Mouse (Mus musculus) midbrain, postnatal 0 days (tissue): ENCODE measurements around the gene Pde10a. TPM values are rescaled to one million over a fixed set of nuclear protein-coding genes. Genes with fewer than 3 reads are reported as not detected.

Experiments used
- ATAC-seq: fragments of 200-750 bp; cut with Nextera tagmentation; 2 replicates; pipeline ENCODE4 v1.8.0; 2017; ENCODE audit warnings: moderate number of reproducible peaks, mild to moderate bottlenecking, moderate TSS enrichment, moderate library complexity; ENCODE audit not compliant: low FRiP score
- DNase-seq: peaks from one replicate; pipeline ENCODE4 v3.0.0-alpha.2; 2015; ENCODE audit warnings: low spot score
- H3K27ac ChIP-seq: fragments of 300-500 bp; sonication (generic); 2 replicates; pipeline ENCODE4 v1.5.1; 2014; ENCODE audit warnings: low read depth, mild to moderate bottlenecking, low read length, mixed read lengths
- H3K27me3 ChIP-seq: fragments of 300-500 bp; sonication (generic); 2 replicates; pipeline ENCODE4 v1.6.1; 2014; ENCODE audit warnings: low read length, control low read depth, mixed read lengths; ENCODE audit not compliant: insufficient read depth
- H3K36me3 ChIP-seq: fragments of 300-500 bp; sonication (generic); 2 replicates; pipeline ENCODE4 v1.6.1; 2014; ENCODE audit warnings: low read length, control low read depth, mixed read lengths; ENCODE audit not compliant: insufficient read depth
- H3K4me1 ChIP-seq: fragments of 300-500 bp; sonication (generic); 2 replicates; pipeline ENCODE4 v1.6.1; 2014; ENCODE audit warnings: mild to moderate bottlenecking, control low read depth, antibody characterized with exemption, low read length, mixed read lengths; ENCODE audit not compliant: insufficient read depth
- H3K4me2 ChIP-seq: fragments of 300-500 bp; sonication (generic); 2 replicates; pipeline ENCODE4 v1.6.1; 2014; ENCODE audit warnings: low read depth, mild to moderate bottlenecking, low read length, mixed read lengths; ENCODE audit not compliant: poor library complexity, severe bottlenecking
- H3K4me3 ChIP-seq: fragments of 300-500 bp; sonication (generic); 2 replicates; pipeline ENCODE4 v1.5.1; 2014; ENCODE audit warnings: low read depth, mild to moderate bottlenecking, low read length, moderate library complexity
- H3K9ac ChIP-seq: fragments of 300-500 bp; sonication (generic); replicated peaks from 2 replicates; pipeline ENCODE4 v1.6.1; 2014; ENCODE audit warnings: mild to moderate bottlenecking, low read length, moderate library complexity, mixed read lengths; ENCODE audit not compliant: poor library complexity, severe bottlenecking
- H3K9me3 ChIP-seq: fragments of 300-500 bp; sonication (generic); 2 replicates; pipeline ENCODE4 v1.6.1; 2016; ENCODE audit warnings: low read length, control low read depth
- CTCF ChIP-seq: IDR thresholded peaks from 2 replicates; pipeline ENCODE4 v1.5.1; 2016; ENCODE audit warnings: antibody characterized with exemption, mild to moderate bottlenecking
- WGBS: fragments of 180-500 bp; shearing (Covaris S2); extraction: QIAGEN DNeasy Blood & Tissue Kit; methylation state at CpG from one replicate; pipeline ENCODE4 v1.1.7; 2014; 5-methylcytosine and 5-hydroxymethylcytosine counted together
- polyA plus RNA-seq: library from polyadenylated mRNA; unstranded; fragments of >200 nt; fragmentation: Nextera tagmentation; extraction: Ambion mirVana; gene quantifications from 2 replicates; pipeline ENCODE4 v1.2.1, GENCODE M21; 2015
- total RNA-seq: library from RNA; depleted of rRNA; stranded (reverse); fragments of >200 nt; gene quantifications from 2 replicates; pipeline ENCODE4 v1.2.3, GENCODE M21; 2014

Pde10a gene
- total and polyA plus RNA-seq, 2 experiments from 2014 or later: 8.6 to 40.3 TPM

DNA sequence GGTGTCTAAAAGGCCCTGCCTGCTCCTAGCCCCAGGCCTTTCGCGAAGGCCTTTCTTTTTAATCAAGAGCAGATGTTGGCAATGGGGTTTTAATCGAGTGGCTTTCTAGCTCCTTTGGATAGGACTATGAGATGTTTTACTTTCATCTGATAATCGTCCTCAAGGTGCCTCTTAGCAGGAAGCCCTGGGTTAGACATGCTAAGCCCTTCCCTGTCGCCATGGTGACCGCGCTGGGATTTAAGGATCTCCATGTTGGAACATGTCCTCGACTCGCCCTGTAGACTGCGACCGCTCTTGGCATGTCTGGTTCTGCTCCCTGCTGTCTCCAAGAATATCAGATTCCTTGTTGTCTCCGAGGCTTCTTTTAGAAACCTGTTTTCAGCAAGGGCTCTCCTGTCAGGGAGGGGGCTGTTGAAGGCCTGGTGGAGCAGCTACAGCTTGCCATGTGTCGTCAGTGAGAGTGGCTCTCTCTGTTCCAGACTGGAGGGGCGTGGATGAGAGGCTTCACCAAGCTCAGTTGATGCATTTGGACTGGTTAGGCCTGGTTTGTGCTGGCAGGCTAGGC is 16.9 kb downstream of the Pde10a start:
- ATAC-seq: no peak
- WGBS: 64% methylated on average over 14 of the region's 14 CpGs

DNA sequence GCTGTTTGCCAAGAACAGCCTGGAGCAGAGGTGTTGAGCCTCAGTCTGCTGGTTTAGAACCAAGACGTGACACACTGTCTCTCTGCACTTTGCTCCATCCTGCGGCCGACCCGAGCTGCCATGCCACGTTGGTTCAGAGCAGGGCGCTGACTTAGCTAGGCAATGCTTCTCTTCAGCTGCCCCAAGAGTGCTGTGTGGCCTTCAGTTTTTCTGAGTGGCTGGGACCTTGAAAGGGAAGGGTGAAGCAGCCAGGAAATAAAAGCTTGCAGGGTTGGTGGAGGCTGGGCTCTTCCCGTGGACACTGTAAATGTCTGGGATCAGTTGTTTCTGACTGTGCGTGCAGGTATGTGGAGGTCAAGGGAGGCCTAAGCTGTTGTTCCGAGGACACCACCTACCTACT is 21.2 kb downstream of the Pde10a start:
- no peak for TF ChIP-seq CTCF
- H3K9me3 ChIP-seq: no peaks in the 10 kb centered on the region
- no peak overlapping the region for H3K9ac ChIP-seq
- WGBS: 90% methylated on average over 9 of the region's 9 CpGs
- H3K27me3 ChIP-seq: no peaks in the 10 kb centered on the region
- DNase-seq (no peak), ATAC-seq (no peak)
- H3K4me2 ChIP-seq: no peak overlapping the region
- H3K27ac ChIP-seq: no peak overlapping the region
- no peaks in the 10 kb centered on the region for H3K36me3 ChIP-seq
- no peak overlapping the region for H3K4me3 ChIP-seq
- no peaks in the 10 kb centered on the region for H3K4me1 ChIP-seq

More for the DNA sequence above, 16.9 kb downstream of the Pde10a start:
- H3K9me3 ChIP-seq: no peaks in the 10 kb centered on the region
- H3K9ac ChIP-seq: no peak overlapping the region
- no peak overlapping the region for H3K4me3 ChIP-seq
- no peaks in the 10 kb centered on the region for H3K4me1 ChIP-seq
- no peak overlapping the region for H3K4me2 ChIP-seq
- no peak overlapping the region for H3K27ac ChIP-seq
- TF ChIP-seq CTCF: no peak
- no peaks in the 10 kb centered on the region for H3K36me3 ChIP-seq
- no peak for DNase-seq
- H3K27me3 ChIP-seq: no peaks in the 10 kb centered on the region

DNA sequence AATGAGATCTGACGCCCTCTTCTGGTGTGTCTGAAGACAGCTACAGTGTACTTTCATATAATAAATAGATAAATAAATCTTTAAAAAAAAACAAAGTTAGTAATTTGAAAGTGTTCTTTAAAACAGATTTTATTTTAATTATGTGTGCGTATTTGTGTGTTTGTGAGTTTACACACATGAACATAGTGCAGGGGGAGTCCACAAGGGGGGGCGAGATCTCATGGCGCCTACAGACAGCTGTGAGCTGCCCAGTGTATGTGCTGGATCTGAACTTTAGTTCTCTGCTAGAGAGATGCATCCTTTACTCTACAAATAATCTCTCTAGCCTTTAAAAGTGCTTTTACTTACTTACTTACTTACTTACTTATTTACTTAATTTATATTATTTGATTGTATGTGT is 23.6 kb downstream of the Pde10a start:
- ATAC-seq: no peak
- WGBS: 86% methylated on average over 4 of the region's 4 CpGs
- H3K4me2 ChIP-seq: no peak overlapping the region

DNA sequence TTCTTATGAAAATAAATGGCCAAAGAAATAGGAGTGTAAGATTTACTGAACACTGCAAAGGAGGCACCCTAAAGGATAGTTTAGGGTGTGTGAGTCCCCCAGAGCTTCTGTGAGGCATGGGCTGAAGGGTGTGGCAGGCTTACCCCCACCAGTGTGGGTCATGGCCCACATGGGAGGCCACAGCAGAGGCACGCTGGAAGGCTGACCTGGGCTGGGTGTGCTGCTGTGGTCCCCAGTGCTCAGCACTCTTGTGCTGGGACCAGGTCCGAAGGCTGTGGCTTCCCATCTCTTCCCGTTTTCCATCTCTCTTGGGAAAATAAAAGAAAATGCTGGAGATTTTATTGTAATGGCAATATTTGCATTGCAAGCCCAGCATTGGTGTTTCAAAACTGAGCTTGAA is 26.5 kb downstream of the Pde10a start:
- TF ChIP-seq CTCF: no peak
- Histone ChIP-seq H3K4me3 (no peak overlapping the region), H3K27ac (no peak overlapping the region), H3K36me3 (no peaks in the 10 kb centered on the region), H3K4me1 (no peaks in the 10 kb centered on the region), H3K27me3 (no peaks in the 10 kb centered on the region), H3K9me3 (no peaks in the 10 kb centered on the region), H3K4me2 (no peak overlapping the region), H3K9ac (no peak overlapping the region)
- WGBS: 78% methylated on average over 3 of the region's 3 CpGs
- DNase-seq (no peak), ATAC-seq (no peak)

More for the DNA sequence above, 23.6 kb downstream of the Pde10a start:
- no peak for TF ChIP-seq CTCF
- Histone ChIP-seq H3K9me3 (no peaks in the 10 kb centered on the region), H3K36me3 (no peaks in the 10 kb centered on the region), H3K27ac (no peak overlapping the region), H3K4me3 (no peak overlapping the region), H3K27me3 (no peaks in the 10 kb centered on the region), H3K4me1 (no peaks in the 10 kb centered on the region), H3K9ac (no peak overlapping the region)
- DNase-seq: no peak

DNA sequence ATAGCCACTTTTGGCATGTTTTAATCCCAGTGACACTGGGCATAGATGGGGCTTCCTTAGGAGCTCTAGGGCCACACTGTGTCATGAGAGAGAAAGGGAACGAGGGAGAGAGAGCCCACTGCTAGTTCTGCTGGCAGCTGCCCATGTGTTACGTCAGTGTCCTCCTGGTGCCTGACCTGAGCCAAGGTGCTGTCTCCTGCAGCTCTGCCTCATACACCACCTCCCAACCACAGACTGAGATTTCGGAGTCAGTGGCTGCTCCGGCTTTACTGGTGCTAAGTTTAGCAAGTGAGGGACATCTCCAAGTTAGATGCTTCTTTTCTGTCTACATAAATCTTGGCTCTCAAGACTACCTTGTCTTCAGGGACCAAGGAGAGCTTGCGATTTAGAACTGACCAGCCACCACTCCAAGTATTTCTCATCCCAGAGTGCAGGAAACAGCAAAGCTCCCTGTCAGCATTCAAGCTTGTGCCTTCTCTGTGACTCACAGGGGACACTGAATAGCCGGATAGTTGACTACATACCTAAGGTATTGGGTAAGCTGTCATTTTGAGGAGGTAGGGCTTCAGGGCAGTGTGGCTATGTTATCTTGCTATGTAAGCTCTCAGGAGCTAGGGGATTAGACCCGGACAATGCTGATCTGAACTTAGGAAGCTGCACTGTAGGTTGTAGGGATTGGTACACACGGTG is 27.3 kb downstream of the Pde10a start:
- ATAC-seq: no peak
- 86% methylated on average over 8 of the region's 8 CpGs for WGBS
- Histone ChIP-seq H3K36me3 (no peaks in the 10 kb centered on the region), H3K27ac (no peak overlapping the region), H3K4me3 (no peak overlapping the region), H3K9me3 (no peaks in the 10 kb centered on the region), H3K4me1 (no peaks in the 10 kb centered on the region), H3K27me3 (no peaks in the 10 kb centered on the region), H3K4me2 (no peak overlapping the region), H3K9ac (no peak overlapping the region)
- no peak for TF ChIP-seq CTCF
- DNase-seq: no peak

DNA sequence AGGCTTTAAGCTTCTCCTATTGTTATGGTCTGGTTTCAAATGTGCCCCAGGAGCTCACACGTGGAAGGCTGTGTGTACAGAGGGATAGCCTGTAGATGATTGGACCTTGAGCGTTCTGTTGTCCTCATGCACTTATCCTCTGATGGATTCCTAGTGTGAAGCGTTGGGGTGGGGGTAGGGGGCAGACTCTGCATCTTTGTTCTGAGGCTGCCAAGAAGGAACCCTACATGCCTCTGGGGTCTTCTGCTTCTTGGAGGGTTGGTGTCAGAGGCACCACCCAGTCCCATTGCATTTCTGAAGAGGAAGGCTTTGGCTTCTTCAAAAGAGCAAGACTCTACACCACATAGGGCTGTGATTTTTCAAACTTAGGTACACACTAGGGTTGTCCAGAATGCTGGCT is 28.4 kb downstream of the Pde10a start:
- no peak for ATAC-seq
- TF ChIP-seq CTCF: no peak
- no peaks in the 10 kb centered on the region for H3K9me3 ChIP-seq
- WGBS: 69% methylated on average over 3 of the region's 3 CpGs
- no peaks in the 10 kb centered on the region for H3K27me3 ChIP-seq
- H3K36me3 ChIP-seq: no peaks in the 10 kb centered on the region
- no peak for DNase-seq
- H3K9ac ChIP-seq: no peak overlapping the region
- H3K4me1 ChIP-seq: no peaks in the 10 kb centered on the region
- H3K4me3 ChIP-seq: no peak overlapping the region
- no peak overlapping the region for H3K4me2 ChIP-seq
- no peak overlapping the region for H3K27ac ChIP-seq
